Mouse (Mus musculus) left cerebral cortex, postnatal 14 days (tissue): ENCODE results near the gene Ccdc141. TPM values are rescaled to one million over a fixed set of nuclear protein-coding genes. Genes with fewer than 3 reads are reported as not detected.
A peak's percentile ranks its signal among the peaks of the same experiment; 100 is the strongest.

ENCODE experiments used
- DNase-seq, 2 experiments: peaks; one replicate each; pipeline ENCODE4 v3.0.0; 2021 to 2022; ENCODE audit warnings: low spot score in 2 of 2, mixed read lengths in 1 of 2
- intact Hi-C: fragments of 180-260 bp; cut with DNase I; formaldehyde crosslinking; loops from one replicate; pipeline ENCODE4 v1.15.1; 2025
- long read RNA-seq, 2 experiments: library from polyadenylated mRNA; stranded (forward); transcript quantifications; one replicate each; pipeline ENCODE4 v2.0.0; 2021
- total RNA-seq, 2 experiments: library from RNA; stranded (reverse); gene quantifications; 2 replicates each; pipeline ENCODE4 v1.2.3; 2021

Ccdc141 gene
- 10 to 100 TPM; 23.5 to 34.0 TPM for total RNA-seq
- long read RNA-seq, experiment 1, full-length matches to known transcripts, result 1 of 9 reads
- long read RNA-seq, experiment 1, partial matches to known transcripts, result 3 of 9 reads
- long read RNA-seq, experiment 1, other reads (novel, unspliced or antisense), result 5 of 9 reads
- long read RNA-seq, experiment 2, full-length matches to known transcripts, result 3 of 8 reads
- long read RNA-seq, experiment 2, partial matches to known transcripts, result 2 of 8 reads
- long read RNA-seq, experiment 2, other reads (novel, unspliced or antisense), result 3 of 8 reads

GRCm38 (mm10) chr2:77170633-77171105 lies at the start of gene Ccdc141:
Gene Ccdc141, minus strand, starts transcription at chr2:77170636.
- intact Hi-C loops, result loop anchor here (10.0 kb wide), 1 partner anchor 106 kb away; no protein-coding TSS in a partner anchor
- no peak for DNase-seq

DNA sequence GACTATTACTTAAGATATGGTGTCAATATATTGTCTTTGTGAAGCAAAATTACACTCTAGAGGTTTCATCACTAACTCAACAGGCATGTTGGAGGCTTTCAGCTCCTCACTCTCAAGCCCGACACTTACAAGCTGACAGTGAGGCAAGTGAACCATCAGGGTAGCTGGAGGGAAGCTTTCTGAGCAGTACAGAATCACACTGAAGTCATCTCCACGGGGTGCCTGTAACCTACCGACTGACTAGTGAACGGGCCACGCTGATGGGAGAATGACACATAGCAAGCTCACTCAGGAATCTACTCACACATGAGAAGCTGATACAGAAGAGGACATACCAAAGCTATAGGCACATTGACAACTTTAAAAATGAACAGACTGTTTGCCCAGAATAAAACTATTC lies 42.4 kb upstream of the Ccdc141 start:
- intact Hi-C loops, result no loop called here
- DNase-seq, result no peak

GRCm38 (mm10) chr2:77206951-77207350 lies 36.5 kb upstream of the Ccdc141 start:
- intact Hi-C loops, result loop anchor here (10.0 kb wide), 1 partner anchor 142 kb away; no protein-coding TSS in a partner anchor
- DNase-seq, result no peak

DNA sequence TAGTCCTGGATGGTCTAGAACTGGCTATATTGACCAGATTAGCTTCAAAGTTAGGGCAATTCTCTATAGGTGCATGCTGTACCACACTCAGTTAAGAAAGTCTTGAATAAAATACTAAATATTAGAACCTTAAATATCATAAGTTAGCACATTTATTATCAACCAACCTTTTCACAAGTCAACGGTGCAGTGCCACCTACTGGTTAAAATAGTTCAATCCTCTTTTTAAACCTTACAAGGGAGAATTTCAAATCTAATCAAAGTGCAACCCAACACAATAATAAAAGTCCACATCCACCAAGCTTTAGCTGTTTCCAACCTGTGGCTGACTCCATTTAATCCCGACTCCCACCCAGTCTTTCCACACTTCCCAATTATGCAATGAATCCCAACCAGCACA lies 33.5 kb upstream of the Ccdc141 start:
- intact Hi-C loops, result loop anchor here (10.0 kb wide), 1 partner anchor 139 kb away; no protein-coding TSS in a partner anchor
- DNase-seq, result no peak

DNA sequence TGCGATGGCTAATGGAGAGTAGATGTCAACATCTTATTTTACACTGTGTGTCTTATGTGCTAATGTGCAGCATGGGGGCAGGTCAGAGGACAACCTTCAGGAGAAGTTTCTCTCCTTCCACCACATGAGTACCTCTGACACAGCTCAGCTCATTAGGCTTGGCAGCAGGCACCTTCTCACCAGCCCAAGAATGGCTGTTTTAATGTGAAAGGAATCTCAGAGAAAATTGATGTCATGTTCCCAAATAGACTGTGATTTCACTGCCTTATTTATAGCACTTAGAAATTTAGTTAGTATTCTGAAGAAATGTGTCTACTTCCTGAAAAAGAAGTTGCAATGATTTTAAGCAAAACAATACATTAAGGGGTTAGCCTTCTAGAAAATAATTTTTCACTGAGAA lies 31.5 kb upstream of the Ccdc141 start:
- intact Hi-C loops, result loop anchor here (10.0 kb wide), 1 partner anchor 137 kb away; no protein-coding TSS in a partner anchor
- DNase-seq, result peak in 1 of 2 experiments; percentile 46

GRCm38 (mm10) chr2:77200958-77201614 lies 30.6 kb upstream of the Ccdc141 start:
- intact Hi-C loops, result loop anchor here (10.0 kb wide), 1 partner anchor 136 kb away; no protein-coding TSS in a partner anchor
- DNase-seq, result no peak

- intact Hi-C loops, result loop anchor here (10.0 kb wide), 1 partner anchor 136 kb away; no protein-coding TSS in a partner anchor
- no peak for DNase-seq
Measured at GRCm38 (mm10) chr2:77200379-77200778, 29.9 kb upstream of the Ccdc141 start.

- intact Hi-C loops, result loop anchor here (10.0 kb wide), 1 partner anchor 147 kb away; no protein-coding TSS in a partner anchor
Measured at GRCm38 (mm10) chr2:77198246-77198645, 27.8 kb upstream of the Ccdc141 start.

DNA sequence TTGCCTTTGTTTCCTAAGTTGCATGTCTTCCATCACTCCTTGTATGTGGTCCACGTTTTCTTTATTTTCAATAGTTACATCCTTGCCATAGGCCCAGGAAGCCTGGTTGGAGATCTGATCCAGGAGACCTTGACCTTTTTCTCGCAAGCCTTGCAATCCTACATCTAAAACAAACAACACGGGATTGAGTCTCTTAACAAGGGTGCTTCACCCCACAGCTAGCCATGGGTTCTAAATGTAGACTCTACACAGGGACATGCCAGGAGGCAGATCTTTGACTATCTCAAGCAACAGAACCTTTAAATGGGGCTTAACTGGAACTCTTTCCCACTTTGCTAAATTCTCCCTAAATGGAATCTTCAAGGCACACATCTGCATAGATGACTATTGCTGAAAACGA lies 26.4 kb upstream of the Ccdc141 start:
- intact Hi-C loops, result loop anchor here (10.0 kb wide), 1 partner anchor 148 kb away; no protein-coding TSS in a partner anchor
- DNase-seq, result no peak

More at GRCm38 (mm10) chr2:77198246-77198645, 27.8 kb upstream of the Ccdc141 start:
- DNase-seq, result no peak

DNA sequence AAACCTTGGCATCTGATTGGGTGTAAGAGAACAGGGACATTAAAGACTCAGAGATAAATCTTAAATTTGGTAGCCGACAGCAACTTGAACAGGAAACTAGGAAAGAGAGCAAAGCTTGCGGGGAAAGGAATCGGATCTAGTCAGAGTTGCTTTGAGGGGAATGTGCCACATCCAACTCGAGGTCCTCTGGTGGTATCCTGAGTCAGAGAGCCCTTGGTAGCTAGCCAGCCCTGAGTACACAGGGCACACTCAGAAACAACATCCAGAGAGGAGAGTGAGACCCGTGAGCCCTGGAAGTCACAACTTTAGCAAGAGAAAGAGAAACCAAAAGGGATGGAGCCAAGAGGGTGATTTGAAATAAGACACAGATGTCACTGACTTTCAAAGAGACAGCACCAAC lies 24.6 kb upstream of the Ccdc141 start:
- intact Hi-C loops, result loop anchor here (10.0 kb wide), 1 partner anchor 150 kb away; no protein-coding TSS in a partner anchor
- no peak for DNase-seq

DNA sequence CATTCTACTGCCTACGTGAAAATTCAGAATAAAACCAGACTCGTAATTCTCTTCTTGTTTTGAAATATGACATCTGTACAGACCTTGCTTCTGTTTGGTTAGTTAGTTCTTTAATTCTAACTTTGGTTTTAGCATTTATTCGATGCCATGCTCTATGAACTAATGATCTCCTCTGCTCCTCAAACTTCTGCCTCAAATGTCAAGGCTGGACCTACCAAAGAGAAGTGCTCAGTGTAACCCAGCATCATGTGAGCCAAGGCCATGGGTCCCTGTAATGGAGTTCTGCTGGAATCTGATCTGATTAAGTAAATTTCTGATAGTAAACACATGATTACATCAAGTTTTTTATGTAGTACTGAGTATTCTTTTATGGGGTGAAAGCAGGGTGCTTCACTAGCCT lies 21.4 kb upstream of the Ccdc141 start:
- DNase-seq, result no peak
- intact Hi-C loops, result loop anchor here (10.0 kb wide), 1 partner anchor 153 kb away; no protein-coding TSS in a partner anchor

GRCm38 (mm10) chr2:77190891-77191290 lies 20.5 kb upstream of the Ccdc141 start:
- intact Hi-C loops, result loop anchor here (10.0 kb wide), 1 partner anchor 154 kb away; no protein-coding TSS in a partner anchor
- no peak for DNase-seq

DNA sequence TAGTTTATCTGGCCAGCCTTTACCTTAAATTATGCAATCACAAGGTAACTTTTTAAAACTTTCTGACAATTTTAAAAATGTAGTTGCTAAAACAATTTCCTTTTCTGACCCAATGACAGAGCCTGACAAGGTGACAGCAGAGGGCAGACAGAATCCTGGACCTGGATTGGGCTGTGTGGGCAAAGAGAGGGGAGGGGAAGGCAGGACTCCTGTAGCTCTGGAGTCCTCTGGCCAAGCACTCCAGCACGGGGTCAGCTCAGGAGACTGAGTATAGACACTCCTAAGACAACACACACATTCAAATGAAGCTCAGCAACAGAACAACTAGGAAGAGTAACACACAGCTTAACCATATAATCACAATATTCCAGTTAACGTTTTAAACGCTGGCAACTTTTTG lies 19.9 kb upstream of the Ccdc141 start:
- intact Hi-C loops, result loop anchor here (10.0 kb wide), 1 partner anchor 154 kb away; no protein-coding TSS in a partner anchor
- no peak for DNase-seq

DNA sequence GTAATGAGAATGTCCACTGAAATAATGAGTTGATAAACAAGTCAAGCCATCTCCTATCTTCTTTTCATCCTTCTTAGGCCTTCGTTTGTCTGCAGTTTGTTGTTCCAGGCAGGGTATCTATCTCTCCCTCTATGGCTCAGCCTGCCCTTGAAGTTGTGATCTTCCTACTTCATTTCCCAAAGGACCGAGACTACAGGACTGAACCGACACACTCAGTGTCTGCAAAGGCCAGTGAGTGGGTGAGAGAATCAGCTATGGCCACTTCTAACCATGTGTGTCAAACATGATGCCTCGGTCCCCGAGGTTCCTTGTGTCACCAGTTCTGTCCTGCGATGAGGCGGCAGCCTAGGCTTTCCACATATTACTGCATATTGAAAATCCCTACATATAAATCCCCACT lies 19.2 kb upstream of the Ccdc141 start:
- intact Hi-C loops, result loop anchor here (10.0 kb wide), 1 partner anchor 155 kb away; no protein-coding TSS in a partner anchor
- DNase-seq, result no peak

DNA sequence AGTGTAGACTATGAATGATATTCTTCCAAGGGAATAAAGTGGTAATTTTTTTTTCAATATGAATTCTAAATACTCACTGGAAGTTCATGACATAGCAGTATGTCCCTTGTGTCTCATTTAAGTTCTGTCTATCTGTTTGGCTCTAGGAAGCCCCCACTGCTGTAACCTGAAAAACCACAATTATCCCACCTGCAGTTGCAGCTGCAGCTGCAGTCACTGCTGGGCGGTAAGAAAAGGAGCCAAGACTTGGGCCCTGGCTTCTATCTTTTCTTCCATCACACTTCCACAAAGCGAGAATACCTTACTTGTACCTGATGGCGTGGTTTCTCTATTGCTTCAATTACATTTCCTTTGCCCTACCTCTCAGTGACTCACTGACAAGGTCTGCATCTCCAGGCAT lies 17.1 kb upstream of the Ccdc141 start:
- DNase-seq, result no peak
- intact Hi-C loops, result no loop called here

- intact Hi-C loops, result no loop called here
- DNase-seq, result no peak
Measured at GRCm38 (mm10) chr2:77186912-77187311, 16.5 kb upstream of the Ccdc141 start.

- intact Hi-C loops, result no loop called here
- DNase-seq, result no peak
Measured at GRCm38 (mm10) chr2:77184049-77184571, 13.7 kb upstream of the Ccdc141 start.

DNA sequence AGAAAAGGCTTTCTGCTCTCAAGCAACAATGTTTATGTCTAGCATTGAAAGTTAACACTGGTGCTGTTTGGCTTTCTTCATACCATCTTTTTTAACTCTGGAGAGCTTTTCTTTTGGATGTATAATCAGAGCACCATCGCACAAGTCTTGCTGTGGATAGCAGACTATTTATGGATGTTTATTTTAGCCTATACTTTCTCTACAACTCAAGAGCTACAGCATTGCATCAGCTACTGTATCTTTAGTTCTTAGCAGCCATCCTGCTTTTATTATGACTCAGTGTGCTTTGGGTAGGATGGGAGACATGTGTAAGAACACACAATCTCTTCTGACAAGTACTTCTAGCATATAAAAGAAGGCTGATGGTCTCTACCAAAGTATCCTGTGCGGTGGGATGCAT lies 13.2 kb upstream of the Ccdc141 start:
- DNase-seq, result peak in 1 of 2 experiments; percentile 52
- intact Hi-C loops, result no loop called here

DNA sequence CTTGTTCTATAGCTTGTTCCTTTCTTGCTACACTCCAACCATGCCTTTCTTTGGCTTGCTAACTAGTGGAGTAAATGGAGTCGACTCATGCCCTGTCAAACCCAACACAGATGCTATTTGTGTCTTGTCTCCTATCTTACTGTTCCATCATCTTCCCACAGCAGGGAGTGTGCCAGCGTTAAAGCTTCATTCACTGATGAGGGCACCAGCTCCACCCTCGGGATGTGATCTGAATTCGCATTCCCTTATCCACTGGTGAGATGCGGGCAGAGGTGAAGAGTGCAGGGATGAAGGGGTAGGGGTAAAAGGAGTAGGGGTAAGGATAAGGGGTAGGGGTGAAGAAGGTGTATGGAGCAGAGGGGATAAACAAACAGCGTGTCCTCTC lies 12.6 kb upstream of the Ccdc141 start:
- DNase-seq, result no peak
- intact Hi-C loops, result no loop called here
